Mouse (Mus musculus) bone marrow, adult 2 months (tissue): ENCODE data around the gene Ikbke.

Experiments
- CTCF ChIP-seq: fragments of 200-500 bp; IDR thresholded peaks from 2 replicates; pipeline ENCODE4 v1.5.1; 2011; ENCODE audit warnings: low read length, control low read depth; ENCODE audit not compliant: control insufficient read depth, insufficient read depth
- POLR2A ChIP-seq: fragments of 200-500 bp; IDR thresholded peaks from 2 replicates; pipeline ENCODE4 v1.6.1; 2011; ENCODE audit warnings: low read depth, mild to moderate bottlenecking, control low read depth, low read length, borderline replicate concordance; ENCODE audit not compliant: control insufficient read depth

DNA sequence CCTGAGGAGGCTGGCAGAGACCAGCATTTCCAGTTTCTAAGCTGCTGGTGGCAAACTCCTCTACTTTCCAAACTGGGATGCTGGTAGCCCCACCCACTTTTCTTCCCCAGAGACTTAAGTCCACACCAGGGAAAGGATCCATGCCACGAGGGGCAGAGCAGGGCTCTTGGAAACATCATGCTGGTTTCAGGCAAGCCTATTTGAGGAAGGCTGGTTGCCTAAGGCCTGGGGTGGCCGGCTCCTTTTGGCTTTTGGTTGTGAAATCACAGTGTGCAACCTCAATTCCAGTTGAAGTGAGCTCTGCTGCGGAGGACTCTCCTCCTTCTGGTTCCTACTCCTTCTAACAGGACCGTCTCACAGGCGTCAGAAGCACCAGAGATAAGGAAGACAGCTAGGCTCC, 7.4 kb upstream of the Ikbke start:
- no peak for TF ChIP-seq CTCF
- no peak for TF ChIP-seq POLR2A
